Mouse (Mus musculus): ENCODE results near the gene Tex2.

Gene Tex2

DNA sequence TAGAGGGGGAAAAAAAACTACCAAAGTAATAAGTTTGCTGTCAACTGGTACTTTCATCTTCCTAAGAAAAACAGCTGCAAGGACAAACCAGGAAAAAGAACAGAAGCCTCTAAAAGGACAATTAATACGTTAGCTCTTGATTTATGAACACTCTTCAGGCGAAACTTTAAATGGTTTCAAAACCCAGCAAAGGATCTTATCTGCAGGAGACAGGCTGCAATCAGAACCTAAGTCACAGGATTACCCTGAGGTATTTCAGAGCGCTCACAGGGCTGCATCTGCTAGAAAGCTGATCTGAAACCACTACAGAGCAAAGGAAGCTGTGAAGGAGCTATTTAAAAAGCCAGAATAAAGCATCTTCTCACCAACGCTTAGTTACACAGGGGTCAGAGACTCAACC, 131.6 kb downstream of the Tex2 start:
- DNase-seq: no peak

DNA sequence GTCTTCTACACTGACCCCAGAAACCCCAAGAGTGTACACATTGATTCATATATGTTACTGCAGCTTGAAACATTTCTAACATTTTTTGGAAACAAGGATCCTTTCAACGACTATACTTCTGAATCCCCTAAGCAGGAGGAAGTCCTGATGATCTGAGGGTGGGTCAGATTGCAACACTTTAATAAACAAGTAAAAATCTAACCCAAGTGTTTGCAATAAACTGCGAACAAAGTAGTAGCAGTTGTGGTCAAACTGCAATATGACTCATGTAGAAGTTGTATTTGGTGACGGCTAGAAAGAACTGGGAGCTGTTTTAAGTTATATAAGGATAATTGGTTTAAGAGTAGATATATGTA, 132.7 kb downstream of the Tex2 start:
- no peak for DNase-seq

DNA sequence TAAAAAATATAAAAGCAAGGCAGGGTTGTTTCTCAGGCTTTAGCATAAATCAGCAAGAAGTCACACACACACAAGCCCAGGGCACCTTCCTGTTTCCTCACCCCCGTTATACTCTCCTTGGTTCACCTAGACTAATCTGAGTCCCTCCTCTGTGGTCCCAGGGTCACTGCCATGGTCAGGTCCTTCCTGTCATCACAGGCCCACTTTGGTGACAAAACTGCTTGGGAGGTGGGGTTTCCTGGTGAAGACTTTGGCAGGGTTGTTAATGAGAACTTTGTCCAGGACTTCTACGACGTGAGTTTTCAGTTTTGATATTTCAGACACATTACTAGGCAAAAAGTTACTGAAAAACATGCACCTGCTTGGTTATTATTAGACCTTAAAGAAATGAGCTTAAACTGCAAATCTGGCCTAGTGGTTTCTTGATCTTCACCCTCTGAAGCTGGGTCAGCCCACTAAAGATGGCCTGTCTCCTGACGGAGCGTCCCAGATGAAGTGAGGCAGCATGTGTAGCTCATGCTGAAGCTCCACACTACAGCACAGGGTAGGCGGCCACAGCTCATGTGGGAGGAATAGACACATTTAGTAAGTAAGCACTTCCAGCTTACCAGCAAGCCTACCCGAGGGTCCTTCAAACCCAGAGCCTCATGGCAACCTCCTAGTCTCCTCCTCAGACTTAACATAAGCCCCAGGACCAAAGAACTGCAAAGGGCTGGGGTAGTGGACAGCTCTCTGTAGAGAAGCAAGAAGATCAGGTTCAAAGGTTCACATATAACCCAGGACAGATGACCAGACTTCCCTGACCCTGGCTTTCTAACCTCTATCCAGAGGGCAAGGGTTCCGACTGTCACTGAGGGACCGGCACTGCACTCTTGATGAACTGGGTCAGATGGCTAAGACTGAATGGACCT, 133.3 kb downstream of the Tex2 start:
- DNase-seq: no peak

- DNase-seq: no peak
These were observed 134.5 kb downstream of the Tex2 start for GRCm38 (mm10) chr11:106478745-106479144.

- no peak for DNase-seq
These were observed 135.6 kb downstream of the Tex2 start for GRCm38 (mm10) chr11:106477505-106478160.

GRCm38 (mm10) chr11:106475309-106475708, 137.9 kb downstream of the Tex2 start:
- DNase-seq: no peak

DNA sequence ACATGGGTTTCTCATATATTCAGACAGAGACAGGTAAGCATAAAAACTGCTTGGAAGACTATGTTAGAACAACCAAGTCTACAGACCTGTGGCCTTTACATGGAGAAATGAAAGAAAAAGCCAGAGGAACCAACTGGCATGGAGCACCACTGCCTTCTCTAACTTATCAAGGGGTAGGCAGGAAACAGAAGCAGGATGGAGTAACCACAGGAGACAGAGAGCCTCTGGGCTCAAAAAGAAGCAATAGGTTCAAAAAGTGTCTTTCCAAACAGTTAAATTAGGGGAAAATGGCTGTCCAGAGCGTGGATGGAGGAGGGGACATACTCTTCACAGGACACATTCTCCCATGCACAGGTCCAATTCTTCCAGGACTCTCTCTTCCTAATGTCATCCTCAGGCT, 141.6 kb downstream of the Tex2 start:
- DNase-seq: no peak

DNA sequence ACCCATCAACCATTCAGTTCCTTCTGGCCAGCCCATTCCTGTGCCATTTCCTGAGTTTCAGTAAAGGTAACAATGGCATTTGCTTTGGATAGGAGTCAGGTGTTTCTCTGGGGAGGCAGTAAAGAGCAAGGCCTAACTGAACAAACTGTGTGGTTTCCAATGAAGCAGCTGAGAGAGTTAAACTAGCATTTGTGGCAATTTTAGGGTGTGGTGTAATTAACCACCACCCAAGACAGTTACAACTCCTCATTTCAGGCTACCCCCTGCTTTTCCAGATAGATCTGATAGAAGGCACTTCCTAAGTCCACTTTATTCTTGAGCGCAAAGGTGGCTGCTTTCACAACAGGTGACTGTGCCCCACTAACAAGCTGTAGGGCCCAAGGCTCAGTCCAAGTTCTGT, 144.7 kb downstream of the Tex2 start:
- no peak for DNase-seq

DNA sequence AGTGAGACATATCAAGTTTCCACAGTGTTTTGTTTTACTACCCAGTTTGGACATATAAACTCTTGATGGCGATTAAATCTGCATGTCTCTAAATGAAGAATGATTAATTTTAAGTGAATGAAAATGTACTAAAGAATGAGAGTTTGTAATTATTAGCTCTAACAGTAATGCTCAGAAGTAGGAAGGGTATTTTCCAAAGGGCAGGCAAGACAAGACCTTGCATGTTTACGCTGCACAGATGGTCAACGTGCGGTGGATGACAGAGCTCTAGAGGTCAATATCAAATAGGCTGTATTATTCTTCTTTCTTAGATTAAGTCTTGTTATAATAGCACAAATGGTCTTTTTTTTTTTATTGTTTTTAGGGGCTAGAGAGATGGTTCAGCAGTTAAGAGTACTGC, 147.3 kb downstream of the Tex2 start:
- DNase-seq: no peak

DNA sequence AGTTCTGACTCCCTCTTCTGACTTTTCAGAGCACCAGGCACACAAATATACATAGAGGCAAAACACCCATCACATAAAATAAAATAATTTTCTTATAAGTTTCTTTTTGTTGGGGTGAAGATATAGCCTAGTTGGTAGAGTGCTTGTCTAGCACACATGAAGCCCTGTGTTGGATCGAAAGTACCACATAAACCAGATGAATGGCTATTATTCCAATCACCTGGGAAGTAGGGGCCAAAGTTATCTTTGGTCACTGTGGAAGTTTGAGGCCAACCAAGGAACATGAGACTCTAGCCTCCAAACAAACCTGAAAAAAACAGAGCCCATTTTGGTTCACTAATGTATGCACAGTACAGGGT, 147.7 kb downstream of the Tex2 start:
- no peak for DNase-seq

DNA sequence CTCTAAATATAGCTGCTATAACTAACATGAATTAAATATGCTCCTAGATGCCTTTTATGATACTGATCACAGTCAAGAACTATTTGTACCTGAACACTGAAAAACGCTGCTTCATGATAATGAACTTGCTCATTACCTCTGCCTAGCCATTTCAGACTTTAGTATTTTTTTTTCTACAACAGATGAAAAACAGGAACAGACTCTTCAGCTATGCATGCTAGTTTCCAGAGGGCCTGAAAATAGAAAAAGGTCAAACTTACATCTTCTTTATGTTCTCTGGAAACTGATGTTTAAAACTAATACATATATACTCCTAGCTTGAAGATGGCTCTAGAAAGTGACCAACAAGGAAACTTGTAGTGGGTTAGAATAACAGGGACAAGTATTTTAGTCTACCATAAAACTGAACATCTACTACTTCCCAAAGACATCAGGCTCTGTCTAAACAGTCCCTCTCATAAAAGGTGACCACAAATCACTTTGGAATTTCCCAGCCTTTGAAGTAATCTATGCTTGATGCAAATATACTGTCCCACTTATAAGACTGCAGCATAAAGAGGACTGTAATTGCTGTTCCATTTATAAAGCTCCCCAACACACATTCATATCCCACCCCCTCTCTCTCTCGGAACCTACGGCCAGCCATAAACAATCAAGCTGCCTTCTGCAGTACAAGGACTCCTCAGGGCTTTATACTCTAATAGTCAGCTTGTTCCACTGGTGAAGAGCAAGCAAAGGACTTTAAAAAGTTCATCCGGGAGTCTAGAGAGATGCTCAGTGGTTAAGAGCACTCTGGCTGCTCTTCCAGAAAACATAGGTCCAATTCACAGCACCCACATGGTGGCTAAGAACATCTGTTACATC, 148.3 kb downstream of the Tex2 start:
- no peak for DNase-seq

- DNase-seq: no peak
These were observed 149.4 kb downstream of the Tex2 start for GRCm38 (mm10) chr11:106463845-106464244.

DNA sequence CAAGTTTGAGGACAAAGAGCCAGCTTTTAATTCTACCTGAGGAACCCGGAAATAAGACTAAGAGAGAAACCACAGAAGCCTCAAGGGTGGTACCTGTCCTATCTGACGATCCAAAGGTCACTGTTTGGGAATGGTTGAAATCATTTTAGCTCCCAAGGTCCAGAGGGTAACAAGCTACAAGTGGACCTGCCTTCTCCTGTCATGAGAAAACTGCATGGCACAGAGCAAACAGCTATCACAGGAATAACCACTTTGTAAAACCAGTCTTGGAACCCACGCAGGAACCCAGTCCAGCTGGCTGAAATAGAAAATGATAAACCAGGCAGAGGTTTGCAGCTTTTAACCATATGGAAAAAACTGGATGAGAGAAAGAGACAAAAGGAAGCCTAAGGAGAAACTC, 150.9 kb downstream of the Tex2 start:
- DNase-seq: no peak

- no peak for DNase-seq
These were observed 151.9 kb downstream of the Tex2 start for GRCm38 (mm10) chr11:106461145-106461932.

GRCm38 (mm10) chr11:106460671-106461070, 152.6 kb downstream of the Tex2 start:
- DNase-seq: no peak

DNA sequence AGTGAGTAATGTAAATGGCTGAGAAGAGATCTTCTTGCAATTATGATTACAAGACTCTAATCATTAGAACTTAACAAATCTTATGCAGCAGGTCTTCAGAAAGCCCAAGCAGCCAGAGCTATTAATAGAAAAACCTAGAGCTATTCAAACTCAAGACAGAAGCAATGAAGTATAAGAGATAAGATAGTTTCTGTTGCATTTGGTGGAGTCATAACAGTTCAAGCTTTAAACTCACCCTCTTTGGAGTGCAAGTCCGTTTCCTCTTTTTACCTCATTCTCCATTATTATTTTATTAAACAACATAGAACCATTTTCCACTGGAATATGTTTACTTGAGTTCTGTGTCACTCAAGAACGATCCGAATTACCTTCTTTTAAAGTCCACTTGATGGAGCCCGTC, 154.7 kb downstream of the Tex2 start:
- DNase-seq: no peak
